Mouse (Mus musculus): ENCODE measurements at regions not wholly inside any gene's neighbourhood (a gene's known extent, or its start where the extent isn't known, plus 50 kb on each side); places are given as distances from the start of the nearest gene placed in this dataset.
"Not testable (repeated sequence)": the region's sequence is repeated elsewhere in the genome, so short reads cannot be mapped to it uniquely, and the experiment has no call there.

GRCm38 (mm10) chr6:100411968-100412367 lies 124.7 kb upstream of the Rybp start:
- DNase-seq (ENCODE audit: low spot score, missing footprints) (no peak), ATAC-seq (ENCODE audit: low FRiP score) (no peak)
- Histone ChIP-seq H3K4me3 (ENCODE audit: low read depth, low read length) (no peak overlapping the region), H3K36me3 (ENCODE audit: control insufficient read depth, insufficient read depth, low read length) (no peaks in the 10 kb centered on the region), H3K27me3 (ENCODE audit: control insufficient read depth, insufficient read depth, low read length) (0 out of 2 replicates have a peak, but pooled peaks cover 3% of the 10 kb centered on the region), H3K27ac (ENCODE audit: low read depth, low read length) (no peak overlapping the region), H3K4me2 (no peak overlapping the region), H3K4me1 (ENCODE audit: control insufficient read depth, insufficient read depth, low read length) (no peaks in the 10 kb centered on the region), H3K9me3 (ENCODE audit: control insufficient read depth, low read length) (no peaks in the 10 kb centered on the region), H3K9ac (ENCODE audit: low read length) (no peak overlapping the region)
- 77% methylated on average over 4 of the region's 4 CpGs for WGBS

DNA sequence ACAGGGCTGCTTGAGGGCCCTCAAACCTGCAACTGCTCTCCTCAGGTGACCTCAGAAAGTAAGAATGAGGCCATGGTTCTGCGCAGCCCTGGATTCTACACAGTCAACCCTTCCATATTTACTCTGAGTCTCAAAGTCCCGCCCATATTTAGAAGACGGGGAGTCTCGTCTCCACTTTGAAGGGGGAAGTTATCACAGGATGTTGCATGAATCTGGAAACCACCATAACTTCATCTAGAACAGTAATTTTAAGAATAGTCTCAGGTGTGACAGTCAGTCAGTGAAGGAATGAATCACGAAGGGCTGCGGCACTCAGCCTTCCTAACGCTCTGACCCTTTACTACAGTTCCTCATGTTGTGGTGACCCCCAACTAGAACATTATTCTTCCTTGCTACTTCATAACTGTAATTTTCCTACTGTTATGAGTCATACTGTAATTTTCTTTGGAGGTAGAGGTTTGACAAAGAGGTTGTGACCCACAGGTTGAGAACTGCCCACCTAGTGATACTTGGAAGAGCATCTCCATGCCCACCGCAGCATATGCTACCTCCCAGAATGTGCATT lies 122.9 kb upstream of the Rybp start:
- WGBS, result 92% methylated on average over 8 of the region's 8 CpGs
- Histone ChIP-seq H3K9ac (ENCODE audit: low read length) (no peak overlapping the region), H3K27me3 (ENCODE audit: control insufficient read depth, insufficient read depth, low read length) (0 out of 2 replicates have a peak, but pooled peaks cover 3% of the 10 kb centered on the region), H3K27ac (ENCODE audit: low read depth, low read length) (no peak overlapping the region), H3K4me2 (no peak overlapping the region), H3K4me3 (ENCODE audit: low read depth, low read length) (no peak overlapping the region), H3K36me3 (ENCODE audit: control insufficient read depth, insufficient read depth, low read length) (no peaks in the 10 kb centered on the region), H3K9me3 (ENCODE audit: control insufficient read depth, low read length) (no peaks in the 10 kb centered on the region), H3K4me1 (ENCODE audit: control insufficient read depth, insufficient read depth, low read length) (no peaks in the 10 kb centered on the region)
- DNase-seq (ENCODE audit: low spot score, missing footprints) (no peak), ATAC-seq (ENCODE audit: low FRiP score) (no peak)

DNA sequence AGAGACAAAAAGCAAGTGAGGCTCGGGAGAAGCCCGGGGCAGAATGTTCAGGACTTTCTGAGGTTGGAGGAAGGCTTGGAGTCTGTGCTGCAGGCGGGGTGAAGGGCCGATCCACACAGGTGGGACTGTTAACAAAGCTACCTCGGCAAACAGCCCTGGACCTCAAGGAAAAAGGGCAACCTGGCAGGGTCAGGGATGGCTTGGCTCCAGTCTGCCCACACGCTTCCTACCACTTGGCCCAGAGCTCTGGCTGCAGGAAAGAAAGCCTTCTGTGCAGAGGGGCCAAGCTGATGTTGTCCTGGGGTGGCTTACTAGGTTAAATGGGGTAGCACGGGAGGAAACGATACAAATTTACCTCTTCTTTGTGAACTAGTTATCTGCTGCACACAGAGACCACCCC lies 121.5 kb upstream of the Rybp start:
- Histone ChIP-seq H3K9ac (ENCODE audit: low read length) (no peak overlapping the region), H3K4me2 (no peak overlapping the region), H3K27ac (ENCODE audit: low read depth, low read length) (no peak overlapping the region), H3K27me3 (ENCODE audit: control insufficient read depth, insufficient read depth, low read length) (no peaks in the 10 kb centered on the region), H3K36me3 (ENCODE audit: control insufficient read depth, insufficient read depth, low read length) (no peaks in the 10 kb centered on the region), H3K4me1 (ENCODE audit: control insufficient read depth, insufficient read depth, low read length) (no peaks in the 10 kb centered on the region), H3K9me3 (ENCODE audit: control insufficient read depth, low read length) (no peaks in the 10 kb centered on the region), H3K4me3 (ENCODE audit: low read depth, low read length) (no peak overlapping the region)
- DNase-seq (ENCODE audit: low spot score, missing footprints), result no peak
- no peak for ATAC-seq (ENCODE audit: low FRiP score)
- WGBS, result 84% methylated on average over 8 of the region's 8 CpGs

GRCm38 (mm10) chr6:100406504-100406903 lies 119.2 kb upstream of the Rybp start:
- H3K4me3 ChIP-seq (ENCODE audit: low read depth, low read length), result no peak overlapping the region
- no peaks in the 10 kb centered on the region for H3K27me3 ChIP-seq (ENCODE audit: control insufficient read depth, insufficient read depth, low read length)
- WGBS, result 81% methylated on average over 4 of the region's 4 CpGs
- H3K9ac ChIP-seq (ENCODE audit: low read length), result no peak overlapping the region
- no peak overlapping the region for H3K4me2 ChIP-seq
- ATAC-seq (ENCODE audit: low FRiP score), result no peak
- H3K4me1 ChIP-seq (ENCODE audit: control insufficient read depth, insufficient read depth, low read length), result no peaks in the 10 kb centered on the region
- no peaks in the 10 kb centered on the region for H3K36me3 ChIP-seq (ENCODE audit: control insufficient read depth, insufficient read depth, low read length)
- no peaks in the 10 kb centered on the region for H3K9me3 ChIP-seq (ENCODE audit: control insufficient read depth, low read length)
- no peak overlapping the region for H3K27ac ChIP-seq (ENCODE audit: low read depth, low read length)
- peak; percentile 54 for DNase-seq (ENCODE audit: low spot score, missing footprints)

DNA sequence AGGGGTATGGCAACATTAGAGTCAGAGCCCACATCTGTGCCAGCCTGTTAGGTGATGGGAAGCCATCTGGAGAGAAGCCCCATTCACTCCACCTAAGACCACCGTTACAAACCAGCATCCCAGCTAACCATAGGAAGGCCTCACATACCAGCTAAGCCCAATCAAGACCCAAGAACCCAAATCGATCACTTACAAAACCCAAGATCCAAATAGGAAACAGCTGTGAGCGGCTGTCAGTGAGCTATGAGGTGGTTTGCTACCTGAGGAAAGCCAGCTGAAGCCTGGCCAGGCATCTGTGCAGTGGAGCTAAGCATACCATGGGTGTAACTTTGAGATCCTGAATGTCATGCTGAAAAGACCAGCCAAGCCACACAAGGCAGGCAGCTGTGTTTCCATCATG lies 116.9 kb upstream of the Rybp start:
- Histone ChIP-seq H3K36me3 (ENCODE audit: control insufficient read depth, insufficient read depth, low read length) (no peaks in the 10 kb centered on the region), H3K9ac (ENCODE audit: low read length) (no peak overlapping the region), H3K9me3 (ENCODE audit: control insufficient read depth, low read length) (no peaks in the 10 kb centered on the region), H3K27ac (ENCODE audit: low read depth, low read length) (no peak overlapping the region), H3K4me3 (ENCODE audit: low read depth, low read length) (no peak overlapping the region), H3K27me3 (ENCODE audit: control insufficient read depth, insufficient read depth, low read length) (no peaks in the 10 kb centered on the region), H3K4me2 (no peak overlapping the region), H3K4me1 (ENCODE audit: control insufficient read depth, insufficient read depth, low read length) (no peaks in the 10 kb centered on the region)
- ATAC-seq (ENCODE audit: low FRiP score) (no peak), DNase-seq (ENCODE audit: low spot score, missing footprints) (peak; percentile 57)
- whole genome bisulfite sequencing, result 88% methylated on average over 3 of the region's 3 CpGs

- Histone ChIP-seq H3K9me3 (ENCODE audit: control insufficient read depth, low read length) (no peaks in the 10 kb centered on the region), H3K4me3 (ENCODE audit: low read depth, low read length) (no peak overlapping the region), H3K27me3 (ENCODE audit: control insufficient read depth, insufficient read depth, low read length) (no peaks in the 10 kb centered on the region), H3K27ac (ENCODE audit: low read depth, low read length) (no peak overlapping the region), H3K36me3 (ENCODE audit: control insufficient read depth, insufficient read depth, low read length) (no peaks in the 10 kb centered on the region), H3K9ac (ENCODE audit: low read length) (no peak overlapping the region), H3K4me1 (ENCODE audit: control insufficient read depth, insufficient read depth, low read length) (no peaks in the 10 kb centered on the region), H3K4me2 (no peak overlapping the region)
- DNase-seq (ENCODE audit: low spot score, missing footprints) (no peak), ATAC-seq (ENCODE audit: low FRiP score) (no peak)
- 60% methylated on average over 4 of the region's 4 CpGs for WGBS
Measured at GRCm38 (mm10) chr6:100402716-100403115, 115.4 kb upstream of the Rybp start.

DNA sequence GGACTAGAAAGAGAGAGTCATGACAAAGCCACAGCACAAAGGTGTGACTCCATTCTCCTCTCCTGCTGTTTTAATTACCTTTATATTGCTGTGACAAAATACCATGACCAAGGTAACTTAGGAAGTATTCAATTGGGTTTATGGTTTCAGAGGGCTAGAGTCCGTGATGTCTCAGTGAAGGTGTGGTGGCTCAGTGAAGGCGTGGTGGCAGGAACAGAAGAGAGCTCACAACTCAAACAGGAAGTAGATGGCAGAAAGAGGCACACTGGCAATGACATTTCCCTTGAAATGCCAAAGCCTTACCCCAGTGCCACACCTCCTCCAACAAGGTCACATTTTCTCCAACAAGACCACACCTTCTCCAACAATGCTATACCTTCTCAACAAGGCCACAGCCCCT lies 114.4 kb upstream of the Rybp start:
- DNase-seq (ENCODE audit: low spot score, missing footprints) (no peak), ATAC-seq (ENCODE audit: low FRiP score) (no peak)
- H3K9me3 ChIP-seq (ENCODE audit: control insufficient read depth, low read length), result no peaks in the 10 kb centered on the region
- 91% methylated on average over 2 of the region's 2 CpGs for WGBS
- H3K27ac ChIP-seq (ENCODE audit: low read depth, low read length), result no peak overlapping the region
- no peak overlapping the region for H3K4me2 ChIP-seq
- no peak overlapping the region for H3K4me3 ChIP-seq (ENCODE audit: low read depth, low read length)
- H3K36me3 ChIP-seq (ENCODE audit: control insufficient read depth, insufficient read depth, low read length), result no peaks in the 10 kb centered on the region
- H3K4me1 ChIP-seq (ENCODE audit: control insufficient read depth, insufficient read depth, low read length), result no peaks in the 10 kb centered on the region
- no peak overlapping the region for H3K9ac ChIP-seq (ENCODE audit: low read length)
- H3K27me3 ChIP-seq (ENCODE audit: control insufficient read depth, insufficient read depth, low read length), result no peaks in the 10 kb centered on the region

DNA sequence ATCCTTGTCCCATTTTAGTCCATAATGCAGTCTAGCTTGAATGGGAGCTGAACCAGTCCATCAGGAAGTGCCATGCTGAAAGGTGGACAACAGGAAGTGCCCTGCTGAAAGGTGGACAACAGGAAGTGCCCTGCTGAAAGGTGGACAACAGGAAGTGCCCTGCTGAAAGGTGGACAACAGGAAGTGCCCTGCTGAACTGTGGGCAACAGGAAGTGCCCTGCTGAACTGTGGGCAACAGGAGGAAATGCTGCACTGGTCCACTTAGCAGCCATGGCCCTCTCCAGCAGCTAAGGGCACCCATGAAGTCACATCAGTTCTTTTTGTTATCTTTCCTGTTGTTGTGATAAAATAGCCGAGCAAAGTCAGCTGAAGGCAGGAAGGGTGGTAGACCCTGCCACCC lies 112.1 kb upstream of the Rybp start:
- H3K4me3 ChIP-seq (ENCODE audit: low read depth, low read length); H3K9me3 ChIP-seq (ENCODE audit: control insufficient read depth, low read length); H3K36me3 ChIP-seq (ENCODE audit: control insufficient read depth, insufficient read depth, low read length); H3K27ac ChIP-seq (ENCODE audit: low read depth, low read length); H3K4me2 ChIP-seq; ATAC-seq (ENCODE audit: low FRiP score); H3K4me1 ChIP-seq (ENCODE audit: control insufficient read depth, insufficient read depth, low read length); H3K9ac ChIP-seq (ENCODE audit: low read length); DNase-seq (ENCODE audit: low spot score, missing footprints); H3K27me3 ChIP-seq (ENCODE audit: control insufficient read depth, insufficient read depth, low read length): not testable (repeated sequence)
- 96% methylated on average over 1 of the region's 1 CpGs for WGBS

DNA sequence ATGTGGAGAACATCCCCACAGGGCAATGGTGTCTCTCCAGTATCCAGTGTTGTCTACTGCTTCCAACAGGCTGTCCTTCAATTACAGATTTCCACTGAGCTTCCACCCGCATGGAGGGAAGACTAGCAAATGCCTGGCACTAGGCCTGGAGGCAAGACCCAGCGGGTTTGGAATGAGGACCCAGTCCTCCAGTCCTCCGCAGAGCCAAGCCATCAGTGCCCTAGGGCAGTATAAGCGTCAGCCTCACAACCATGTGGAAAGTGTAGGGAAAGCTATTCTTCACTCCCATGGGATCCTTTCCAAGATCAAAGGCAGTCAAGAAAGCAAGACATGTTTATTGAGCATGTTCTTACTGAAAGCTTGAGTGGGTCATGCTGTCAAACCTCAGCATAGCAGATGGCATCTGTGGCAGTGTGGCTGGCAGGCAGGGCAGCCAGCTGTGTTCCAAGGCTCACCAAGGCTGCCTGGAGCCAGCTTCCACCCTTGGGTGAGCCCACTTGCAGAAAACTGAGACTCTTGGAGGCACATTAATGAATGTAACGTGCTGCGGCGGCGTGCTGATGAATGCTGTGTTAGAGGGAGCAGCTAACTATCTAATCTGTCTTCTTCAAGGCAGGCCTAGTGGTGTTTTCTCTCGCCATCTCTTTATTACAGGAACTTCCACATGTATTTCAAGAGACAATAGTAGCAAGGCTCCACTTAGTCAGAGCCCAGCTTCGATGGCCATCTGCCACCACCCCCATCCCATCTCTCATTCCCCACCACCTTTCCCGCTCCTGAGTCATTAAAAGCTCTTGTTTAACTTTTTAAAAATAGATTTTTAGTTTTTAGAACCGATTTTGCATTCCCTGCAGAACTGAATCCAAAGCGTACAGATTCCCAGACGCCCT lies 109.3 kb upstream of the Rybp start:
- no peak overlapping the region for H3K4me3 ChIP-seq (ENCODE audit: low read depth, low read length)
- H3K9me3 ChIP-seq (ENCODE audit: control insufficient read depth, low read length), result no peaks in the 10 kb centered on the region
- no peaks in the 10 kb centered on the region for H3K36me3 ChIP-seq (ENCODE audit: control insufficient read depth, insufficient read depth, low read length)
- no peaks in the 10 kb centered on the region for H3K4me1 ChIP-seq (ENCODE audit: control insufficient read depth, insufficient read depth, low read length)
- H3K27me3 ChIP-seq (ENCODE audit: control insufficient read depth, insufficient read depth, low read length), result no peaks in the 10 kb centered on the region
- H3K9ac ChIP-seq (ENCODE audit: low read length), result no peak overlapping the region
- ATAC-seq (ENCODE audit: low FRiP score) (no peak), DNase-seq (ENCODE audit: low spot score, missing footprints) (no peak)
- 86% methylated on average over 14 of the region's 14 CpGs for WGBS
- H3K27ac ChIP-seq (ENCODE audit: low read depth, low read length), result no peak overlapping the region
- no peak overlapping the region for H3K4me2 ChIP-seq

Data from midbrain, embryonic 11.5 days (tissue).